Mouse (Mus musculus) forelimb bud, embryonic 11.5 days (tissue): Measurements from ENCODE around the gene Ranbp1.
A peak's percentile ranks its signal among the peaks of the same experiment; 100 is the strongest.
"Not testable (repeated sequence)": the region's sequence is repeated elsewhere in the genome, so short reads cannot be mapped to it uniquely, and the experiment has no call there.

Source experiments
- DNase-seq: peaks from one replicate; pipeline ENCODE4 v3.0.0-alpha.2; 2012; ENCODE audit warnings: low read depth, low spot score

Ranbp1 gene

GRCm38 (mm10) chr16:18203430-18204091, 45.0 kb downstream of the Ranbp1 start:
- peak; percentile 80 for DNase-seq

GRCm38 (mm10) chr16:18202061-18202460, 46.5 kb downstream of the Ranbp1 start:
- no peak for DNase-seq

GRCm38 (mm10) chr16:18201620-18202019, 46.9 kb downstream of the Ranbp1 start:
- no peak for DNase-seq

- DNase-seq: no peak
These were observed 48.5 kb downstream of the Ranbp1 start for GRCm38 (mm10) chr16:18200062-18200461.

GRCm38 (mm10) chr16:18198365-18199098, 50.0 kb downstream of the Ranbp1 start:
- no peak for DNase-seq

- no peak for DNase-seq
These were observed 50.7 kb downstream of the Ranbp1 start for GRCm38 (mm10) chr16:18197881-18198280.

GRCm38 (mm10) chr16:18195561-18195960, 53.0 kb downstream of the Ranbp1 start:
- not testable (repeated sequence) for DNase-seq

GRCm38 (mm10) chr16:18195068-18195467, 53.5 kb downstream of the Ranbp1 start:
- no peak for DNase-seq

GRCm38 (mm10) chr16:18194208-18194985, 54.1 kb downstream of the Ranbp1 start:
- DNase-seq: no peak

GRCm38 (mm10) chr16:18191006-18191405, 57.5 kb downstream of the Ranbp1 start:
- no peak for DNase-seq
